8 mouse cellular contexts compared by ENCODE assay signal in genomic region chr19:34772775-34773174, GRCm38 (mm10). TPM values are rescaled to one million over a fixed set of nuclear protein-coding genes. Genes with fewer than 3 reads are reported as not detected.
DNase-seq lines count a peak whose midpoint lies in the region; ATAC-seq and TF ChIP-seq lines count a peak whose summit lies in the region.

No protein-coding gene starts in this region.

- no peaks in the 10 kb centered on the region for H3K36me3 ChIP-seq in midbrain, embryonic 10.5 days
- no peaks in the 10 kb centered on the region for H3K36me3 ChIP-seq in midbrain, embryonic 15.5 days (replicated peaks)
- no peaks in the 10 kb centered on the region for H3K36me3 ChIP-seq in hindbrain, embryonic 14.5 days (replicated peaks; ENCODE audit: control insufficient read depth, insufficient read depth)
- H3K36me3 ChIP-seq in midbrain, postnatal 0 days (ENCODE audit: insufficient read depth, low read length), result no peaks in the 10 kb centered on the region

- WGBS in midbrain, embryonic 10.5 days, result 29% methylated on average over 6 of the region's 6 CpGs
- 29% methylated on average over 6 of the region's 6 CpGs for whole genome bisulfite sequencing in midbrain, embryonic 15.5 days
- WGBS in hindbrain, embryonic 14.5 days, result 32% methylated on average over 6 of the region's 6 CpGs
- WGBS in midbrain, postnatal 0 days, result 28% methylated on average over 6 of the region's 6 CpGs

- no peak for ATAC-seq in midbrain, embryonic 15.5 days (replicated peaks)
- no peak for ATAC-seq in hindbrain, embryonic 14.5 days (ENCODE audit: low FRiP score)
- no peak for ATAC-seq in midbrain, postnatal 0 days (ENCODE audit: low FRiP score)

- no peaks in the 10 kb centered on the region for H3K4me1 ChIP-seq in midbrain, embryonic 10.5 days
- H3K4me1 ChIP-seq in midbrain, embryonic 15.5 days, result no peaks in the 10 kb centered on the region
- no peaks in the 10 kb centered on the region for H3K4me1 ChIP-seq in hindbrain, embryonic 14.5 days (replicated peaks; ENCODE audit: control insufficient read depth, insufficient read depth, low read length)
- H3K4me1 ChIP-seq in midbrain, postnatal 0 days (ENCODE audit: insufficient read depth, low read length), result no peaks in the 10 kb centered on the region

- no peaks in the 10 kb centered on the region for H3K9me3 ChIP-seq in midbrain, embryonic 10.5 days (replicated peaks)
- no peaks in the 10 kb centered on the region for H3K9me3 ChIP-seq in midbrain, embryonic 15.5 days
- no peaks in the 10 kb centered on the region for H3K9me3 ChIP-seq in hindbrain, embryonic 14.5 days (ENCODE audit: control insufficient read depth, low read length)
- H3K9me3 ChIP-seq in midbrain, postnatal 0 days (ENCODE audit: low read length), result no peaks in the 10 kb centered on the region

- H3K27ac ChIP-seq in midbrain, embryonic 10.5 days (replicated peaks), result no peak overlapping the region
- no peak overlapping the region for H3K27ac ChIP-seq in midbrain, embryonic 15.5 days
- no peak overlapping the region for H3K27ac ChIP-seq in hindbrain, embryonic 14.5 days
- no peak overlapping the region for H3K27ac ChIP-seq in midbrain, postnatal 0 days (ENCODE audit: low read depth, low read length)

- no peak overlapping the region for H3K4me2 ChIP-seq in midbrain, embryonic 15.5 days
- H3K4me2 ChIP-seq in hindbrain, embryonic 14.5 days (replicated peaks), result no peak overlapping the region
- H3K4me2 ChIP-seq in midbrain, postnatal 0 days (ENCODE audit: low read depth, low read length, poor library complexity, severe bottlenecking), result no peak overlapping the region

- DNase-seq in midbrain, embryonic 10.5 days (ENCODE audit: low spot score), result peak; percentile 20
- peak; percentile 89 for DNase-seq in NIH3T3 (ENCODE audit: low read depth)
- peak; percentile 21 to 56 for DNase-seq in cerebellum, postnatal 25 days
- peak; percentile 88 for DNase-seq in hindbrain, embryonic 14.5 days (ENCODE audit: low spot score)
- DNase-seq in layer of hippocampus, postnatal 25 days (ENCODE audit: extremely low spot score in 1 of 2, low spot score in 1 of 2), result peak; percentile 29 to 58
- DNase-seq in midbrain, postnatal 0 days (ENCODE audit: low spot score), result peak; percentile 77
- no peak for DNase-seq in T-cell, adult 2 months (ENCODE audit: low spot score)

- no peaks in the 10 kb centered on the region for H3K27me3 ChIP-seq in midbrain, embryonic 10.5 days (ENCODE audit: low read depth, poor library complexity, severe bottlenecking)
- H3K27me3 ChIP-seq in midbrain, embryonic 15.5 days (replicated peaks), result no peaks in the 10 kb centered on the region
- H3K27me3 ChIP-seq in hindbrain, embryonic 14.5 days (ENCODE audit: control insufficient read depth, insufficient read depth, low read length), result no peaks in the 10 kb centered on the region
- no peaks in the 10 kb centered on the region for H3K27me3 ChIP-seq in midbrain, postnatal 0 days (ENCODE audit: insufficient read depth, low read length)

- TF ChIP-seq CTCF in midbrain, postnatal 0 days (IDR thresholded peaks at IDR 0.05), result peak; percentile 84

- no peak overlapping the region for H3K9ac ChIP-seq in midbrain, embryonic 15.5 days
- no peak overlapping the region for H3K9ac ChIP-seq in hindbrain, embryonic 14.5 days
- no peak overlapping the region for H3K9ac ChIP-seq in midbrain, postnatal 0 days (replicated peaks; ENCODE audit: low read length, poor library complexity, severe bottlenecking)

- no peak overlapping the region for H3K4me3 ChIP-seq in midbrain, embryonic 10.5 days
- no peak overlapping the region for H3K4me3 ChIP-seq in midbrain, embryonic 15.5 days
- no peak overlapping the region for H3K4me3 ChIP-seq in hindbrain, embryonic 14.5 days (replicated peaks; ENCODE audit: low read length)
- no peak overlapping the region for H3K4me3 ChIP-seq in midbrain, postnatal 0 days (ENCODE audit: low read depth, low read length)

RNA-seq across cellular contexts. Expression of gene Slc16a12, which starts 25.7 kb away (rescaled TPM):
- polyA plus RNA-seq in midbrain, embryonic 10.5 days (2016; fragmentation: Nextera tagmentation; extraction: Ambion mirVana), result 1.5 and 2.4 TPM in 2 replicates
- 3.5 and 3.8 TPM in 2 replicates for polyA plus RNA-seq in midbrain, embryonic 15.5 days (2015; fragmentation: Nextera tagmentation; extraction: Ambion mirVana)
- polyA plus RNA-seq in hindbrain, embryonic 14.5 days (2014; fragmentation: Nextera tagmentation; extraction: Ambion mirVana), result 4.4 TPM in 2 replicates
- 1 to 10 TPM; 1.2 to 1.5 TPM for total RNA-seq in layer of hippocampus, postnatal 25 days (2021)
- total RNA-seq in midbrain, postnatal 0 days (2014; rRNA removed), result 2.7 and 4.7 TPM in 2 replicates
- polyA plus RNA-seq in midbrain, postnatal 0 days (2015; fragmentation: Nextera tagmentation; extraction: Ambion mirVana), result 2.0 and 2.3 TPM in 2 replicates
